Mouse (Mus musculus) kidney, adult 18-20 months (tissue): ENCODE results near the gene Shroom3.

ENCODE experiments used
- DNase-seq: peaks from one replicate; pipeline ENCODE4 v3.0.0; 2021

Shroom3 gene

GRCm38 (mm10) chr5:92683351-92683807, at the start of gene Shroom3:
Gene Shroom3 (plus strand): TSS chr5:92683435.
- DNase-seq = peak; percentile 60

- no peak for DNase-seq
Measured at GRCm38 (mm10) chr5:92633526-92633925, 49.7 kb upstream of the Shroom3 start.

GRCm38 (mm10) chr5:92634916-92635315, 48.3 kb upstream of the Shroom3 start:
- DNase-seq = no peak

DNA sequence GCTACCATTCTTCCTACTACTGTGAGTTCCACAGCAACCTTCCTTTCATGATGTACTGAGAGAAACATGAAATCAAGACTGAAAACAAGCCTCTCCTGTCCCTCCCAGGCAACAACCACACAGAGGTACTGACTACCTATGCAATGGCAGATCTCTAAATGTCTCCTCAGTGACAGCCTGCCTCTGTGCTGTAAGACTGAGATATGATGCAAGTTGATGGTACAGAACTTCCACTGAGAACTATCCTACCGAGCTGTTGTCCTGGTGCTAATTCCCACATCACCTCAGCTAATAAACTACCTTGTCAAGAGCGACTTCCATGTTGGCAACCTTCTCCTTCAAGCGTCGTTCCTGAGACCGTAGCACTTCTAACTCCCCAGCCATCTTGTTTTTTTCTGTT, 47.3 kb upstream of the Shroom3 start:
- DNase-seq = no peak

DNA sequence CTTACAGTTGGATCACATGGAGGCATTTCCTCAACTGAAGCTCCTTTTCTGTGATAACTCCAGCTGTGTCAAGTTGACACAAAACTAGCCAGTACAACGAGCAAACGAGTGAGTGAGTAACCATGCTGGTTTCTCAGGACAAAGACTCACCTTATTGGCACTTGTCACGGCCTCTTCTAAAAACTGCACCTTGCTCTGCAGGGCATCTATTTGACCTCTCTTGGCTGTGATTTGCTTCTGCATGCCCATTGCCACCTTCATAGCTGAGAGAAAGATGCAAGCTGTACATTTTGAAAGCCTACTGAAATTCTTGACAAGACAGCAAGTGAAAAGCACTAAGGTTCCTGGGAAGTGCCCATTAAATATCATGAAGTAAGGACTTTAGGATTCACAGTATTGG, 42.4 kb upstream of the Shroom3 start:
- DNase-seq = no peak

- peak; percentile 79 for DNase-seq
Measured at GRCm38 (mm10) chr5:92656256-92656655, 27.0 kb upstream of the Shroom3 start.

DNA sequence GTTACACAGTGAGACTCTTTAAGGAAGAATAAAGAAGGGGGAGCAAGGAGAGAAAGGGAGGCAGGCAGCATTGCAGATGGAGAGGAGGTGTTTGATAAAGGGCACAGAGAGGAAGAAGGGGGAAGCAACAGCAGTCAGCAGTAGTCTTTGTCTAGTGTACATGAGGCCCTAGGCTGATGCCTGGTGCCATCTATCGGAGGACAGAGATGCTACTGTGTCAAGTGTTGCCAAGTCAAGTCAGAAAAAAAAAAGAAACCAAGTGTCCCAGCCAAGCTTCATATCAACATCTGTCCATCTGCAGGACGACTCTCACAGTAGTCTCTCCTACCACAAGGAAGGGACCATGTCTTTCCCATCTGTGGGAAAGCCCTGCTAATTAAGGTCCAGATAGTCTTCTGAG, 18.9 kb upstream of the Shroom3 start:
- DNase-seq = no peak

DNA sequence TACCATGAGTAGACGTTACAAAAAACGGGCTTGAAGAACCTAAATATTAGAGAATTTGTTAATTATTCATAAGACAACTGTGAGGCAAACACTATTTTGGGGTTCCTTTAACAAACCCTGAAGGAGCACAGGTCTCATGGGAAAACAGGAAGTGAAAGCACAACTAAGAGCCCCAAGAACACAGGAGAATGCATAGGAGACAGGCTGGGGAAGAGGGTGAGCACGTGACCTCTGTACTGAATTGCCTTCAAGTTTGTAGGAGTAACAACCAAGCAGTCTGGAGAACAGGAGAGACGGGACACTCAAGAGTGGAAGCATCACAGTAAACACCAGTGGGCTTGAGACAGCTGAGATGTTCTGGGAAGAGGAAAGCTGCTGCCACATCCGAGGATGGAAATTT, 16.4 kb upstream of the Shroom3 start:
- no peak for DNase-seq

GRCm38 (mm10) chr5:92674859-92675573, 8.2 kb upstream of the Shroom3 start, which contains the start of gene Ccdc158:
Gene Ccdc158 (minus strand): TSS chr5:92675271.
- peak; percentile 73 for DNase-seq

DNA sequence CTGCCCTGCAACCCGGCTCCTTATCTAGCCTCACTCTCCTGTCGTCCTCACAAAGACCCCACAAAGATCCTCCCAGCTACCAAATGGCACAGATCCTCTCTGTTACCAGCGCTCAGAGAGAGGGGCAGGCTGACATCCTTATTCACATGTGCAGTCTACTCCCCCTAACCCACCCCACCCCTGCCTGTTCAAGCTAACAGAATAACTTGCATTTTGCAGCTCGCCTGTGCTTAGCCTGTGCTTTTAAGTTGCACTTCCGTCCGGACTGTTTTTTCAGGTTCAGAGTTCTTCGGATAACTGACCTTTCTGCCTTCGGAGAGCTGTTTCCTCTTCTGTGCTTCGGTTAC, 7.7 kb upstream of the Shroom3 start:
- DNase-seq = no peak

DNA sequence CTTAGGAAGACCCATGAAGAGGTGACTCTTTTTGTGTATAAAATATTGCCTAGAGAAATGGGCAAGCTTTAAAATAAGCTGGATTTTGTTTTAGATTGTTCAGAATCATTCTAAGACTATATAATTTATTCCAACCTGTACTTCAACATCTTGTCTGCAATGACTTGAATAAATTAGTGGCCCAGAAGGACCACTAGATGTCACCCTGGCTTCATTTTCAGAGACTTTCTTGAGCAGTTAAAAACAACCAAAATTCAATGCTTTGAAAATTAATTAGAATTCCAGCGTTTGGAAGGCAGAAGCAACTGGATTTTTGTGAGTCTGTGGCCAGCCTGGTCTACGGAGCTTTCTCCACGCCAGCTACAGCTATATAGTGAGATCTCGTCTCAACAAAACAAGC, 3.8 kb upstream of the Shroom3 start:
- peak; percentile 15 for DNase-seq

DNA sequence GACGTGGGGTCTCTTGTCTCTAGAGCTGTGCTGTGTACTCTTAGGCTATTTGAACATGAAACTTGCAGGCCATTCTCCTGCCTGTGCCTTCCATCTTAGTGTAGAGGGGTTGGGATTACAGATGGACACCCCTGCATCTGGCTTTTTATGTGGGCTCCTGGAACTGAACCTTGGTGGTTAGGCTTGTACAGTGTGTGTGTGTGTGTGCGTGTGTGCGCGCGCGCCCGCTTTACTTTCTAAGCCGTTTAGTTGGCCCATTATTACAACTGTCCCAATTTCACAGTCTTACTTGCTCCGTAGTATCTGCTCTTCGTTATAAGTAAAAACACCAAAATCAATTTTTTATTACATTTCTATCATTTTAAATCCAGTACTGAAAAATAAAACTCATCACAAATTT, 1.4 kb upstream of the Shroom3 start:
- no peak for DNase-seq

- peak; percentile 39 for DNase-seq
Measured at GRCm38 (mm10) chr5:92682621-92683348, 450 bp upstream of the Shroom3 start.

GRCm38 (mm10) chr5:92683871-92684475, 738 bp downstream of the Shroom3 start:
- no peak for DNase-seq

- no peak for DNase-seq
Measured at GRCm38 (mm10) chr5:92684715-92685460, 1.7 kb downstream of the Shroom3 start.

- DNase-seq = no peak
Measured at GRCm38 (mm10) chr5:92688124-92688523, 4.9 kb downstream of the Shroom3 start.

GRCm38 (mm10) chr5:92688569-92688968, 5.3 kb downstream of the Shroom3 start:
- no peak for DNase-seq

GRCm38 (mm10) chr5:92692206-92693007, 9.2 kb downstream of the Shroom3 start:
- DNase-seq = no peak

GRCm38 (mm10) chr5:92693744-92694143, 10.5 kb downstream of the Shroom3 start:
- no peak for DNase-seq

DNA sequence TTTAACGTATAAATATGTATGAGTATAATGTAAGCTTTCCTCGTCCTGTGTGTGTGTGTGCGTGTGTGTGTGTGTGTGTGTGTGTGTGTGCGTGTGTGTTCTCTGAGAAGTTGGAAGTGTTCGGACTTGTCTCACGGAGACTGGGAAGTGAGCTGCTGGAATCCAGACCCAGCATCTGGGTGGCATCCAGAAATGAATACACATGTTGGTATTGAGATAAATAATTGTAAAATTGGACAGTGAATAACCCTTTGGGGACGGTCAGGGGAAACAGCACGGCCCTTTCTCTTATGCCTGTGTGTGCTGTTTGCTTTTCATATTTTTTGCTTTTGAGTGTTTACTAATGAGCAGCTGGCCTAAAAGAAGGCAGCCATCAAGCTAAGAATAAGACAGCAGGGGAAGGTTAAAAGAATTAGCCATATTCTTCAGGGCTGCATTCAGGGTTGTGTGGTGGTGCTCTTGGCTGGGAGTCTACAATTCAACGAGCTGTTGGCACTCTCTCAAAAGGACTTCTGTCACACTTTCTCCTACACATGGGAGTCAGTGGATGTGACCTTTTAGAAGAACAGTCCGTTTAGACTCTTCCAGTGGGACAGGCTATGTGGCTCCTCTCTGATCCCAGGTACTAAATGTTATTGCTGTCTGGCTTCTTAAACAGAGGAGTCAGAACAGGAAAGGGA, 11.2 kb downstream of the Shroom3 start:
- DNase-seq = no peak

DNA sequence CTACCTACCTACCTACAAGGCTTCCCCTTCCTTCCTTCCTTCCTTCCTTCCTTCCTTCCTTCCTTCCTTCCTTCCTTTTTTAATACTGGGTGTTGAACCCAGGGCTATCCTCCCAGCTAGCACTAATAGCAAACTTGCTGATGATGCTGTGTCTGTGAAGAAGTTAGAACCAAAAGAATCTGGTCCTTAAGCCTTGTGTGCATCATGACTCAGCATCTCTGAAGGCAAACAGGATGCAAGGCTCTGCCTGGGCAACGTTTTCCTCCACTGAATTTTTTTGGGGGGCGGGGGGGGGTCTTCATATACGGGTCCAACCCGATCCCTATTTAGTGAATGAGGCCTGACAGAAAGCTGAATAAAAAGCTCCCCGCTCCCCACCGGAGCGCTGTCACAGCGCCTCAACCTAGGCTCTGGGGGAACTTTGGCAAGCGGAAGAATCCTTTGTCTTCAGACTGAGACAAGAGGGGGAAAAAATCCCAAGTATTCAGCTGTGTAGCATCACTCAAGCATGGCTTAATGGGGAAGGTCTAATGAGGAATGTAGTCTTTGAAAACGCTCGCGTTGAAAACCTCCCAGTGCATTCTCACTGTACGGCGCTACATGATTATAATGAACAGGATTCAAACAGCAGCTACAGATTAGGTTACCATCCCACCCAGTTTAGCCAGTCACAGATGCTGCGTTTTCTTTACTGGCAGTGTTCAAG, 15.0 kb downstream of the Shroom3 start:
- DNase-seq = no peak
